Mouse (Mus musculus) hindbrain, embryonic 10.5 days (tissue): ENCODE results near the gene Zfp978. TPM values are rescaled to one million over a fixed set of nuclear protein-coding genes. Genes with fewer than 3 reads are reported as not detected.
"Not testable (repeated sequence)": the region's sequence is repeated elsewhere in the genome, so short reads cannot be mapped to it uniquely, and the experiment has no call there.

Experiments used
- DNase-seq: peaks from one replicate; pipeline ENCODE4 v3.0.0-alpha.2; 2017; ENCODE audit warnings: low spot score
- H3K27ac ChIP-seq: fragments of 300-500 bp; sonication (generic); 2 replicates; pipeline ENCODE4 v1.5.1; 2016; ENCODE audit warnings: mild to moderate bottlenecking, moderate library complexity
- H3K27me3 ChIP-seq: fragments of 300-500 bp; sonication (generic); 2 replicates; pipeline ENCODE4 v1.6.1; 2016; ENCODE audit warnings: mild to moderate bottlenecking; ENCODE audit not compliant: poor library complexity, insufficient read depth, severe bottlenecking
- H3K36me3 ChIP-seq: fragments of 300-500 bp; sonication (generic); 2 replicates; pipeline ENCODE4 v1.6.1; 2016; ENCODE audit warnings: mild to moderate bottlenecking, moderate library complexity
- H3K4me1 ChIP-seq: fragments of 300-500 bp; sonication (generic); replicated peaks from 2 replicates; pipeline ENCODE4 v1.6.1; 2016; ENCODE audit warnings: mild to moderate bottlenecking
- H3K4me3 ChIP-seq: fragments of 300-500 bp; sonication (generic); 2 replicates; pipeline ENCODE4 v1.5.1; 2016; ENCODE audit warnings: mild to moderate bottlenecking, moderate library complexity
- H3K9me3 ChIP-seq: fragments of 300-500 bp; sonication (generic); 2 replicates; pipeline ENCODE4 v1.6.1; 2016; ENCODE audit warnings: mild to moderate bottlenecking, moderate library complexity
- WGBS: fragments of 180-500 bp; shearing (Covaris S2); methylation state at CpG from one replicate; pipeline ENCODE4 v1.1.7; 2016; 5-methylcytosine and 5-hydroxymethylcytosine counted together
- polyA plus RNA-seq: library from polyadenylated mRNA; unstranded; fragments of >200 nt; fragmentation: Nextera tagmentation; extraction: Ambion mirVana; gene quantifications from 2 replicates; pipeline ENCODE4 v1.2.1, GENCODE M21; 2016

Gene Zfp978
- polyA plus RNA-seq, 1 experiment from 2014 or later: not detected

DNA sequence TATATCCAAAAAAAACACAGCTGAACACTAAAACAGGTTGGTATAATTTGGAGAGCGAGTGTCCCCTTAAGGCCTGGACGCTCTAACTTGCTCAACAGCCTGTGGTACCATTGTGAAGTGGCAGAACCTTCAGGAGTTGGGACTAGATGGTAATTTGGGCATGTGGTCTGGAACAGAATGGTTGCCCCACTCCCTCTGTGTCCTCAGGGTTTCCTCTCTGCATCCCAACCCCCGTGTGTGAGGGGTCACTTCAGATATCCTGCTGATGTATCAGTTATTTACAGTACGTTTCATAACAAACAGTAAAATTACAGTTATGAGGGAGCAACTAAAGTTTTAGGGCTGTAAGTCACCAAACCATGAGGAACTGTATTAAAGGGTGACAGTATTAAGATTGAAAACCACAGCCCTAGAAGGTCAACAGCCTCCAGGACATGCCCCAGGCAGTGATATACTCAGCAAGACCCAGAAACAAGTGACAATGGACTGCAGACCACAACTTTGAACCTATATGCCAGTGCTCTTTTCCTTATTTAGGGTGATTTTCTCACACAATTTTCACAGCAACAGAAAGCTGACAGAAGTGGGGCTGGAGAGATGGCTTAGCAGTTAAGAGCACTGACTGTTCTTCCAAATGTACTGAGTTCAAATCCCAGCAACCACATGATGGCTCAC lies 14.6 kb upstream of the Zfp978 start:
- H3K4me3 ChIP-seq, DNase-seq, H3K36me3 ChIP-seq, H3K27ac ChIP-seq, H3K4me1 ChIP-seq, H3K27me3 ChIP-seq: not testable (repeated sequence)
- 74% methylated on average over 4 of the region's 4 CpGs for WGBS
- peaks cover 80% of the 10 kb centered on the region for H3K9me3 ChIP-seq

DNA sequence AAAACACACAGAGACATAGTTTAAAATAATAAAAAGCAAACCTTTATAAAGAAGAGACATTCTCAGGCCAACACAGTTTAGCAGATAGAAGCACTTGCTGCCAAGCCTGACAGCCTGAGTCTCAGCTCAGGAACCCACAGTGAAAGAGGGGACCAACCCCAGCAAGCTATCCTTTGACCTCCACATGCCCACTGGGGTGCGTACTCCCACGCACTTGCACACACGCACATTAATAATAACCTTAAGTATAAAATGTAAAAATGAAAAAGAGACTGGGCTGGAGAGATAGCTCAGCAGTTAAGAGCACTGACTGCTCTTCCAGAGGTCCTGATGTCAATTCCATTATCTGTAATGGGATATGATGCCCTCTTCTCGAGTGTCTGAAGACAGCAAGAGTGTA lies 13.8 kb upstream of the Zfp978 start:
- H3K27me3 ChIP-seq, H3K4me3 ChIP-seq, H3K4me1 ChIP-seq, DNase-seq, H3K27ac ChIP-seq, H3K36me3 ChIP-seq: not testable (repeated sequence)
- 69% methylated on average over 4 of the region's 4 CpGs for WGBS
- peaks cover 83% of the 10 kb centered on the region for H3K9me3 ChIP-seq

DNA sequence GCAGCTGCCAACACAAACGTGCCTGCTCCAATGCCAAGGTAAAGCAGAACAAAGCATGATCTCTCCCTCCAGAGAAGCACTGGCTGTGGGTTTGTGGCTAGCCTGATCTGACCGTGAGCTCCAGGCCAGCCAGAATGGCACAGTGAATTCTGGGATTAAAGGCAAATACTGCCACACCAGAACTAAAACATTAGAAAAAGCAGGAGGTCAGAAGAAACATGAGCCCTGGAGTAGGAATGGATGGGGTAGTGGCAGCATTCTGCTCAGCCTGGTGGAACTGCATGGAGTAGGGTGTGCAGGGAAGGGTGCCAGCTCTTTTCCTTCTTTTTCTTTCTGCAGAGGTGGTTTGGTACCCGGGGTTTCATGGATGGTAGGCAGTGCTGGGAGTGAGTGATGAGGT lies 13.2 kb upstream of the Zfp978 start:
- H3K27me3 ChIP-seq, H3K27ac ChIP-seq, H3K4me1 ChIP-seq, H3K4me3 ChIP-seq, DNase-seq, H3K36me3 ChIP-seq: not testable (repeated sequence)
- 81% methylated on average over 2 of the region's 3 CpGs for WGBS
- H3K9me3 ChIP-seq: peaks cover 81% of the 10 kb centered on the region

DNA sequence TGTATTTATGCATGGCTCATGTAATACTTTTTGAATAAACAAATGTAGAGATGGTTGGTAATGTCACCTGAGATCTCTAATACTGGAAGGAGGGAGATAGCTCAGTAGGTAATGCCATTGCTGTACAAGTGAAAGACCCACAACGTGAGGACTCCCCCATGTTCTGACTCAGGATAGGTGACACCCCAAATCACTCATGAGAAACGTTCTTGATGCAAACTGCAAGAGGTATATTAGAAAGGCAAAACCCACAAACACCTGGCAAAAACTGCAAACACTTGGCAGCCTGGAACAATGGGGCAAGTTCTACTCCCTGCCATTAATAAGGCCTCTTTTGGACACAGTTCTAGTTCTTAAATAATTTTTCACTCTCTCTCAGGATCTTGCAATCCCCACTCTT lies 12.7 kb upstream of the Zfp978 start:
- not testable (repeated sequence) for H3K27me3 ChIP-seq, H3K36me3 ChIP-seq, H3K4me3 ChIP-seq, H3K4me1 ChIP-seq, DNase-seq, H3K27ac ChIP-seq
- H3K9me3 ChIP-seq: peaks cover 78% of the 10 kb centered on the region
- WGBS: 79% methylated on average over 2 of the region's 2 CpGs

DNA sequence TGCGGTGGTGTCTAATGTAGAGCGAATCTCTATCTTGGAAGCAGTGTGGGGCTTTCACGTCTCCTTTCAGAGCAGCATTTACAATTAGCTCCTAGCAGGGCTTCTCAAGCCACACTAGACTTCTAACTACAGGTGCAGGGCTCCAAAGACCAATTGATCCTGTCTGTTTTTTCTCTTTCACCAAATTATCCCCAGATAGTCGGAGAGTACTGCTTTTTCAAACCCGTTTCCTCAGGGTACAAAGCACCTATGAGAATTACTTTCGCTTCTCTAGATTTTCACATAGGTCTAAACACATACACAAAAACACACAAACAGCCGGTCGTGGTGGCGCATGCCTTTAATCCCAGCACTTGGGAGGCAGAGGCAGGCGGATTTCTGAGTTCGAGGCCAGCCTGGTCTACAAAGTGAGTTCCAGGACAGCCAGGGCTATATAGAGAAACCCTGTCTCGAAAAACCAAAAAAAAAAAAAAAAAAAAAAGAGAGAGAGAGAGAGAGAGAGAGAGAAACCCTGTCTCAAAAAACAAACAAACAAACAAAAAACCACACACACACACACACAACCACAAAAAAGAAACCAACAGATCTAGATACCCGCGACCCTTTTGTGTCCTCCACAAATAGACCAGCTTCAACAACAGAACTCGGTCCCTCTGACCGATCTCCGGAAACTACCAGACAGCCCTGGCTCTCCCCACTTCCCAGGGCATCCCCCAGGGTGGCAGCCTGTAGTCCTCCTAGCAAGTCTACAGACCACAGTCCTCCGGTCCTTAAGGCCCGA lies 12.0 kb upstream of the Zfp978 start:
- 92% methylated on average over 18 of the region's 19 CpGs for WGBS

DNA sequence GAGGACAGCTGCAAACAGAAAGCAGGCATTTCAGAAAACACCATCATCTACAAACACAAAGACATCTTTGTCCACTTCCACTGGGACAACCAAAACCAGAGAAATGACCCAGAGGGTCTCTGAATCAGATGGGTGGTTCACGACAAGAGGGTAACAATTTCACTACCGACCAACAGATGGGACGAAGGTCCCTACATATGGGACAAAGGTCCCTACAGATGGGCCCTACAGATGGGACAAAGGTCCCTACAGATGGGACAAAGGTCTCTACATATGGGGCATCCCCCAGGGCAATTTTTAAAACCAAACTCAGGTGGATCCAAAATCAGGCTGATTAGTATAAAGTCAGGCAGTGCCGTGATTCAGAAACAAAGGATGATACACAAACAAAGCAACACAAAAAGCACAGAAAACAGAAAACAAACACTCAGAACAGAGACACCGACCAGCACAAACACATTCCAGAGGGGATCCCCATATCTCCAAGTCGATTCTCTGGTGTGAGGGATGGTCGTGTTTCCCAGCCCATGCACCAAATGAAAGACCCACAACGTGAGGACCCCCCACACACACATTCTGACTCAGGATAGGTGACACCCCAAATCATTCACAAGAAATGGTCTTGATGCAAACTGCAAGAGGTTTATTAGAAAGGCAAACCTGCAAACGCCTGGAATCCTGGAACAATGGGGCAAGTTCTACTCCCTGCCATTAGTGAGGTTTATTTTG lies 11.3 kb upstream of the Zfp978 start:
- DNase-seq, H3K4me1 ChIP-seq, H3K4me3 ChIP-seq, H3K27me3 ChIP-seq, H3K27ac ChIP-seq, H3K36me3 ChIP-seq: not testable (repeated sequence)
- 86% methylated on average over 9 of the region's 9 CpGs for WGBS
- peaks cover 71% of the 10 kb centered on the region for H3K9me3 ChIP-seq

More for the DNA sequence above, 12.0 kb upstream of the Zfp978 start:
- not testable (repeated sequence) for H3K27me3 ChIP-seq, H3K27ac ChIP-seq, H3K4me3 ChIP-seq, H3K4me1 ChIP-seq, DNase-seq, H3K36me3 ChIP-seq
- peaks cover 71% of the 10 kb centered on the region for H3K9me3 ChIP-seq

DNA sequence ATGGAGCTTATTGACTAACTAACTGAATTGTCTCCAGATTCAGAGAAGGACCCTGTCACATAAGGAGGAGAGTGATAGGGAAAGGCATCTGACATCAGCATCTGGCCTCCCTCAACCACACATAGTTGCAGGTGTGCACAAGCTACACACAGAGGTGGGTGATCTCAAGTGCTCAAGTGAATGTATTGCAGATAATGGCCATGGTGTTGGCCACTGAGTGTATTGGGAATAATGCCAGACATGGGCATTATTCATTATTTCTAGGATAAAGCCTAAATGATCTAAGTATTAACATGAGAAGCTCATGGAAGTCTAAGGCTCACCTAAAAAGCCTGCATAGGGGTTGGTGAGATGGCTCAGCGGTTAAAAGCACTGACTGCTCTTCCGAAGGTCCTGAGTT lies 10.6 kb upstream of the Zfp978 start:
- H3K4me1 ChIP-seq, H3K36me3 ChIP-seq, H3K27ac ChIP-seq, H3K4me3 ChIP-seq, DNase-seq, H3K27me3 ChIP-seq: not testable (repeated sequence)
- 91% methylated on average over 2 of the region's 2 CpGs for WGBS
- peaks cover 65% of the 10 kb centered on the region for H3K9me3 ChIP-seq

DNA sequence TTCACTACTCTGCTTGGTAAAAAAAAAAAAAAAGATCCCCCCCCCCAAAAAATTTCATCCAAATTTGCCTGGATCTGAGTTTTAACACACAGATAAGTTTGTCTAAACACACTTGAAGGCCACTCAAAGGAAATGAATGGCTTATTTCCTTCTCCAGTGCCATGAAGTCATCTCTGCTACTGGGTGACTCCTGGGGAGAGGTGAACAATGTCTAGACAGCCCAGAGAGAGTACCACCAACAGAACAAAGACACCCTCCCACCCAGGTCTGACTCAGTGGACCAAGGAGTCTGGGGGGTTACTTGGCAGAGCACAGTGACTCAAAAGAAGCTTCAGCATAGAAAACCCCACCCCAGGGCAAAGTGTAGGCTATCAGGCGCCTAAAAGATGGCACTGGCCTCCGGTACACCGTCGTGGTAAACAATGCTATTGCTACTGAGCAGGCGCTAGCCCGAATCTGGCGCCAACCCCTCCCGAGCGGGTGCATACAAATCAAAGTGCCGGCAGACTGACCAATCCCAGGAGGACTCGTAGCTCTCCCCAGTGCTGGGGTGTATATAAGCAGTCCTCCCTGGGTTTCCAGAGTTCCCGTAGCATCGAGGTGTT lies 9.6 kb upstream of the Zfp978 start:
- not testable (repeated sequence) for H3K27ac ChIP-seq

DNA sequence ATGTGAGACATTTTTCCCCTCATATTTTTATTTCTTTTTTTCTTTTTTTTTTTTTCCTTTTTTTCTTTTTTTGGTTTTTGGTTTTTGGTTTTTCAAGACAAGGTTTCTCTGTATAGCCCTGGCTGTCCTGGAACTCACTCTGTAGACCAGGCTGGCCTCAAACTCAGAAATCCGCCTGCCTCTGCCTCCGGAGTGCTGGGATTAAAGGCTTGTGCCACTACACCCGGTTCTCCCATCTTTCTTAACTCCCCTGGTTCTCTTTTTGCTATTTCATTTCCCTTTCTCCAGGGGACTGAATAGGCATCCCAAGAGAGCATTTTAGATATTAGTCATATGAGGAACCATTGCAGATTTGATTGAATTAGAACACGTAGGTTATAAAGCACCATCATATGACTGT lies 7.5 kb upstream of the Zfp978 start:
- not testable (repeated sequence) for H3K4me3 ChIP-seq, H3K27me3 ChIP-seq, H3K4me1 ChIP-seq, H3K36me3 ChIP-seq, DNase-seq, H3K27ac ChIP-seq
- peaks cover 42% of the 10 kb centered on the region for H3K9me3 ChIP-seq
- WGBS: 87% methylated on average over 4 of the region's 4 CpGs

More for the DNA sequence above, 9.6 kb upstream of the Zfp978 start:
- not testable (repeated sequence) for H3K4me3 ChIP-seq, H3K27me3 ChIP-seq, H3K36me3 ChIP-seq, H3K4me1 ChIP-seq, DNase-seq
- WGBS: 86% methylated on average over 11 of the region's 13 CpGs
- H3K9me3 ChIP-seq: peaks cover 60% of the 10 kb centered on the region

DNA sequence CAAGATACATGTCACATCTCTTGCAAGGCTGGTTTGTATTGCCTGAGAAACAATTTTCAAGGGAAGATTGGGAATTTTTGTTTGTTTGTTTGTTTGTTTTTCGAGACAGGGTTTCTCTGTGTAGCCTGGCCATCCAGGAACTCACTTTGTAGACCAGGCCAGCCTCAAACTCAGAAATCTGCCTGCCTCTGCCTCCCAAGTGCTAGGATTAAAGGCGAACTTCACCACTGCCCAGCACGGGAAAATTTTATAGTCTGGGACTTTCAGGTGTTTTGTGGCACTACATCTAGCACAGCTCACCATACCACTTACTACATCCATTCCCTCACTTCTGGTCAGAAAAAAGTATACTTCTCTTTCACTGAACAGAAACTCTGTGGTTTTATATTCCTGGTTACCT lies 5.1 kb upstream of the Zfp978 start:
- not testable (repeated sequence) for H3K4me1 ChIP-seq, H3K27ac ChIP-seq, H3K36me3 ChIP-seq, H3K27me3 ChIP-seq, DNase-seq, H3K4me3 ChIP-seq
- no CpG with 5 or more reads among the region's 3 CpGs for WGBS
- peaks cover 18% of the 10 kb centered on the region for H3K9me3 ChIP-seq

DNA sequence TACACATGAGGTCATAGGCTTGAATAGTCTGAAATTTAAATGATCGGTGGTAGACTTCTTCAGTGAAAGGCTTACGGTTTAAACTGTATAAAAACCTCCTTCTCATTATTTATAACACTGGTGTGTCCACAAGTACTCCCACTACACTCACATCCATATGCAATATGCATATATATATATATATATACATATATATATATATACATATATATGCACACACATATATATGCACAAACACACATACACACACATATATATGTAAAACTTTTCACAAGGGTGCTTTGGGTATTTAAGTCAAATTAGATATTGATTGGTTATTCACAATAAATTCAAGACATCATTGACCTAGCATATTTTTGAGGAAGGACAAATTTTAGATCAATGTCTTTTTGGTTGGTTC lies 3.9 kb upstream of the Zfp978 start:
- no CpG with 5 or more reads among the region's 2 CpGs for WGBS
- not testable (repeated sequence) for H3K4me3 ChIP-seq, H3K36me3 ChIP-seq

DNA sequence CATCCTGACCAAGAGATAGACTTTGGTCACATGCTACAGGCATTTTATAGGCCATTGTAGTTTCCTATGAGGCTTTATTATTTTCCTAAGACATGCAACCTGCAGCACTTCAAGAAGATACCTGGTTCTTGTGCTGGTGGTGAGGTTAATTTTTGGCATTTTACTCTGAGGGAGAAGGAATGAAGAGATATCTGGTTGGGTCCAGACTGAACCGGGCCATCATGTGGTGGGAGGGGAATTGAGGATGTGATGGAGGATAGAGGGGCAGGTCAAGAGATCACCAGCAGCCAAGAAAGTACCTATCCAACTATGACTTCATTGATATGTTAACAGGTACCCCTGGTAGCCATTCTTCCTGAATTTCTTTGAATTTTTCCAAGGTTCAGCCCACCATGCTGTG lies 769 bp downstream of the Zfp978 start:
- not testable (repeated sequence) for H3K36me3 ChIP-seq, H3K4me3 ChIP-seq, H3K27ac ChIP-seq, DNase-seq, H3K27me3 ChIP-seq, H3K9me3 ChIP-seq, H3K4me1 ChIP-seq
- no CpG with 5 or more reads among the region's 1 CpGs for WGBS

More for the DNA sequence above, 3.9 kb upstream of the Zfp978 start:
- H3K4me1 ChIP-seq, H3K27me3 ChIP-seq, H3K27ac ChIP-seq, DNase-seq: not testable (repeated sequence)
- H3K9me3 ChIP-seq: peaks cover 10% of the 10 kb centered on the region

DNA sequence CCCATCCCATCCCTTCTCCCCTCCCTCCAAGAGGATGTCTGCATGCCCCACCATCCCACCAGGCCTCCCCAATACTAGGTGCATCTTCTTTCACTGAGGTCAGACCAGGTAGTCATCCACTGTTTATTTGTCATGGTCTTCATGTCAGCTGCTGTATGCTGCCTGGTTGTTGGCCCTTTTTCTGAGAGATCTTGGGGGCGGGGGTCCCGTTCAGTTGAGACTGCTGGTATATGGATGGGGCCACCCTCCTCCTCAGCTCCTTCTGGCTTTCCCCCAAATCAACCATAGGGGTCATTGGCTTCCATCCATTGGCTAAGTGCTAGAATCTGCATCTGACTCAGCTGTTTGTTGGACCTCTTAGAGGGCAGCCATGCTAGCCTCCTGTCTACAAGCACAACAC lies 8.5 kb downstream of the Zfp978 start:
- not testable (repeated sequence) for H3K27ac ChIP-seq, DNase-seq, H3K4me3 ChIP-seq, H3K36me3 ChIP-seq, H3K27me3 ChIP-seq, H3K4me1 ChIP-seq, H3K9me3 ChIP-seq
- no CpG with 5 or more reads among the region's 2 CpGs for WGBS
